Mouse (Mus musculus): Measurements from ENCODE around the gene Col18a1. TPM values are rescaled to one million over a fixed set of nuclear protein-coding genes. Genes with fewer than 3 reads are reported as not detected.

The Col18a1 gene
- 0.13 to 0.24 TPM (median 0.17 TPM) in 3 of 4 replicates, not detected in the other for total RNA-seq (2023)

DNA sequence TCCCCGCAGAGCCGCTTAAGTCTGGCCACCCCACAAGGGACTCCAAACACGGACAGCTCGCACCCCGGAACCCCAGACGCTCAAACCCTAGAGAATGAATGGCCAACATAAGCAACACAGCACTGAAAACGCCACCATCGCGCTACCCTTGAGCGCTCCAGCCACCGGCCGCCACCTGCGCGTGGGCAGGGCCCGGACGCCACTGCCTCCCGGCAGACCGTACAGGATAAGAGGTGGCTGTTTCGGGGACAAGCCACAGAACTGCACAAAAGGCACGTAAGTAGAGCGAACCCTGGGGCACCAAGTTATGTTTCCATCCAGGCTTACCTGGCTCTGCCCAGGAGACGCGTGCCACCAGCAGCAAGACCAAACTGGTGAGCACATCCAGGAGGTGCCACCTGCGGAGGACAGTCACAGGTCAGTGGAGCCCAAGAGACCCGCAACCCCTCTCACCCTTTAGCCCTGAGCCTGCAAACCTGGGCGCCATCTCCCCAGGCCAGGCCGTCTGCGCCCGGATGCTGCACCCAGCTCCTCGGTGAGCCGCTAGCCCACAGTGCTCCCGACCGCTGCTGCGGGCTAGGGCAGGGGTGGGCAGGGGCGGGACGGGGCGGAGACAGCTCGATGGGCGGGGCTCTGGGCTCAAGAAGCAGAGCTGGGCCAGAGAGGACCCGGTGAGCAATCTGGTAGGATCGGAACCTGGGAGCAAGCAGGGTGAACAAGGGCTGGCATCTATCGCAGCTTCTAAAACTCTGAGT lies at the start of gene Col18a1:
Gene Col18a1, minus strand, starts transcription at position 586 of the 755 bp plus-strand sequence.

DNA sequence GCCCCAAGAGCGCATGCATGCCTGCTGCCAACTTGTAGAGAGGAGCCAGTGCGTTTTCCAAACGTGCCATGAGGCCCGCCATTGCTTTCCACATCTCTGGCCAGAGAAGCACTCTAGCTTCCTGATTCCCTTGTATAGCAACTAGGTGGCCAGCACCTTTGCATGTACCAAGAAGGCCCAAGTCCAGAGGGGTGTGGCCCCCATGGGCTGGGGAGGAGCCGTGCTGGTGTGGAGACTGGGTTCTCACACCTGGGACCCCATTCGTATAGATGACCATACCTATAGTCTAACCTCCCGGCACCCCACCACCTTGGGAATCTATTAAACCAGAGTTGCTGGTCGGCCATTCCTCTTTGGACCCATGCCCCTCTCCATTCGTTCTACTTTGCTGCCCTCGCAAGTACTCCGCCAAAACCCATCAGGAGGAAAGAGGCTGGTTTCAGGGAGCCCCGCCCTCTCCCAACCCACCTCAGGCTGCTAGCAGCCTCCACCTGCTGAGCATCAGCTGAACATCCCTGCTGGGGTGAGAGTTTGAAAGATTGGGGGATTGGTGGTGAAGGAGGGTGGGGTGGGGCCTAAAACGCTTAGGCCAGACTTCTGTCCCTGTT lies 134.5 kb downstream of the Col18a1 start, which contains the start of gene Slc19a1:
Gene Slc19a1, plus strand, starts transcription at position 474 of the 608 bp plus-strand sequence.

Other genes starting within 250 kb of the Col18a1 start
- 5.4 to 11.7 TPM (median 8.9 TPM) in 4 replicates for gene Pcbp3, start 204.7 kb downstream of the Col18a1 start, total RNA-seq (2023)
- gene Slc19a1, start 134.3 kb downstream of the Col18a1 start, total RNA-seq (2023), result 14.0 to 22.5 TPM (median 14.7 TPM) in 4 replicates
- 33.9 to 39.7 TPM (median 37.2 TPM) in 4 replicates for gene Pofut2, start 92.7 kb upstream of the Col18a1 start, total RNA-seq (2023)

Measured in B cell, adult 62 days (primary cell).